Mouse (Mus musculus) neural tube, embryonic 13.5 days (tissue): ENCODE measurements around the gene Rufy3. TPM values are rescaled to one million over a fixed set of nuclear protein-coding genes. Genes with fewer than 3 reads are reported as not detected.

Source experiments
- ATAC-seq: fragments of 200-750 bp; cut with Nextera tagmentation; 2 replicates; pipeline ENCODE4 v1.8.0; 2017; ENCODE audit warnings: low read depth, mild to moderate bottlenecking, moderate TSS enrichment, moderate library complexity
- H3K27ac ChIP-seq: fragments of 300-500 bp; sonication (generic); replicated peaks from 2 replicates; pipeline ENCODE4 v1.5.1; 2015; ENCODE audit warnings: moderate library complexity, mild to moderate bottlenecking, inconsistent platforms
- H3K27me3 ChIP-seq: fragments of 300-500 bp; sonication (generic); 2 replicates; pipeline ENCODE4 v1.6.1; 2015; ENCODE audit warnings: mild to moderate bottlenecking, inconsistent platforms
- H3K36me3 ChIP-seq: fragments of 300-500 bp; sonication (generic); 2 replicates; pipeline ENCODE4 v1.6.1; 2015; ENCODE audit warnings: mild to moderate bottlenecking, inconsistent platforms
- H3K4me1 ChIP-seq: fragments of 300-500 bp; sonication (generic); replicated peaks from 2 replicates; pipeline ENCODE4 v1.6.1; 2015; ENCODE audit warnings: inconsistent platforms
- H3K4me2 ChIP-seq: fragments of 300-500 bp; sonication (generic); 2 replicates; pipeline ENCODE4 v1.6.1; 2015; ENCODE audit warnings: inconsistent platforms, mild to moderate bottlenecking, moderate library complexity
- H3K4me3 ChIP-seq: fragments of 300-500 bp; sonication (generic); 2 replicates; pipeline ENCODE4 v1.5.1; 2015; ENCODE audit warnings: mild to moderate bottlenecking, inconsistent platforms
- H3K9ac ChIP-seq: fragments of 300-500 bp; sonication (generic); 2 replicates; pipeline ENCODE4 v1.6.1; 2015; ENCODE audit warnings: moderate library complexity, mild to moderate bottlenecking, inconsistent platforms
- H3K9me3 ChIP-seq: fragments of 300-500 bp; sonication (generic); 2 replicates; pipeline ENCODE4 v1.6.1; 2016; ENCODE audit warnings: inconsistent platforms
- WGBS: fragments of 180-500 bp; shearing (Covaris S2); methylation state at CpG from one replicate; pipeline ENCODE4 v1.1.7; 2015; 5-methylcytosine and 5-hydroxymethylcytosine counted together
- polyA plus RNA-seq: library from polyadenylated mRNA; unstranded; fragments of >200 nt; fragmentation: Nextera tagmentation; extraction: Ambion mirVana; gene quantifications from 2 replicates; pipeline ENCODE4 v1.2.1, GENCODE M21; 2015

The Rufy3 gene
- polyA plus RNA-seq, 1 experiment from 2014 or later: 291 TPM

GRCm38 (mm10) chr5:88679341-88679740, 114.5 kb downstream of the Rufy3 start:
- no peaks in the 10 kb centered on the region for H3K9me3 ChIP-seq
- peaks cover 18% of the 10 kb centered on the region for H3K4me1 ChIP-seq
- H3K27me3 ChIP-seq: no peaks in the 10 kb centered on the region
- H3K36me3 ChIP-seq: no peaks in the 10 kb centered on the region
- ATAC-seq: no peak
- H3K27ac ChIP-seq: no peak overlapping the region
- H3K9ac ChIP-seq: no peak overlapping the region
- WGBS: 4% methylated on average over 6 of the region's 6 CpGs
- H3K4me2 ChIP-seq: no peak overlapping the region
- no peak overlapping the region for H3K4me3 ChIP-seq

GRCm38 (mm10) chr5:88680567-88680966, 115.7 kb downstream of the Rufy3 start:
- no peaks in the 10 kb centered on the region for H3K27me3 ChIP-seq
- no peak overlapping the region for H3K4me2 ChIP-seq
- H3K9ac ChIP-seq: no peak overlapping the region
- no peaks in the 10 kb centered on the region for H3K9me3 ChIP-seq
- no peak overlapping the region for H3K27ac ChIP-seq
- H3K36me3 ChIP-seq: no peaks in the 10 kb centered on the region
- no peak overlapping the region for H3K4me3 ChIP-seq
- ATAC-seq: no peak
- 89% methylated on average over 6 of the region's 6 CpGs for WGBS
- H3K4me1 ChIP-seq: peaks cover 11% of the 10 kb centered on the region

DNA sequence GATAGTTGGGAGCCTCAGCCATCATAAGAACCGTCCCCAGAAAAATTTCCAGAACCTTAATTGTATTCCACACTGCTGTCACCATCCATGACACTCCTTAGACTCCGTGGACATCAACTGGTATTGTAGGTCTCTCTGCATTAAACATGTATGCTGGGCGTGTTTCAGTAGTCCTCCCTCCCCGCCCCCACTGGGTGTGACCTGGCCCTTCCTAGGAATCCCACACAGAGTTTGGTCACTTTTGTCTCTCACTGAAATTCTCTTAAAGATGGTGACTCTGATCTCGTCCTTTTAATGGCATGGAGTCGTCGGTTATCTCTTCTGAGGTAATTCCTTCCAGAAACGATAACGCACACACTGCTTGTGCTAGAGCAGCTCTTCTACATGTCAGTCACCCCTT, 118.9 kb downstream of the Rufy3 start:
- H3K4me1 ChIP-seq: peaks cover 5% of the 10 kb centered on the region
- no peak overlapping the region for H3K4me3 ChIP-seq
- H3K9ac ChIP-seq: no peak overlapping the region
- H3K27me3 ChIP-seq: no peaks in the 10 kb centered on the region
- H3K4me2 ChIP-seq: no peak overlapping the region
- H3K9me3 ChIP-seq: no peaks in the 10 kb centered on the region
- 72% methylated on average over 9 of the region's 9 CpGs for WGBS
- no peak for ATAC-seq
- H3K27ac ChIP-seq: no peak overlapping the region
- H3K36me3 ChIP-seq: no peaks in the 10 kb centered on the region

DNA sequence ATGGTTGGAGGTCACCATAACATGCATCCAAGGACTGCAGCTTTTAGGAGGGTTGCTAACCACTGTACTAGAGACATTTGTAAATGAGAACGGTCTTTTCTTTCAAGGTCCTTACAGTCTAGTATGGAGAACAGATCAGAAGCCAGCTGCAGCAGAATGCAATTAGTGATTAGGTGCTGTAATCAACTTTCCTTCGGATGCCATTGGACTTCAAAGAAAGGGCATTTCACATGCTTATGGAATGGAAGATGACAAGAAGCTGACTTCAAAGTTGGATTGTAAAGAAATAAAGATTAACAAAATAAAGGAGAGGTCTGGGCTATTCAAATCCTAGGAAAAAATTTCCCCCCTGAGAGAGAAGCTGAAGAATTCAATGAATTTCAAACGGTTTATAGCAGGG, 119.4 kb downstream of the Rufy3 start:
- H3K27ac ChIP-seq: no peak overlapping the region
- H3K36me3 ChIP-seq: no peaks in the 10 kb centered on the region
- 8% methylated on average over 3 of the region's 3 CpGs for WGBS
- H3K9ac ChIP-seq: no peak overlapping the region
- no peak overlapping the region for H3K4me2 ChIP-seq
- no peaks in the 10 kb centered on the region for H3K9me3 ChIP-seq
- no peaks in the 10 kb centered on the region for H3K27me3 ChIP-seq
- H3K4me1 ChIP-seq: peaks cover 2% of the 10 kb centered on the region
- ATAC-seq: no peak
- H3K4me3 ChIP-seq: no peak overlapping the region

DNA sequence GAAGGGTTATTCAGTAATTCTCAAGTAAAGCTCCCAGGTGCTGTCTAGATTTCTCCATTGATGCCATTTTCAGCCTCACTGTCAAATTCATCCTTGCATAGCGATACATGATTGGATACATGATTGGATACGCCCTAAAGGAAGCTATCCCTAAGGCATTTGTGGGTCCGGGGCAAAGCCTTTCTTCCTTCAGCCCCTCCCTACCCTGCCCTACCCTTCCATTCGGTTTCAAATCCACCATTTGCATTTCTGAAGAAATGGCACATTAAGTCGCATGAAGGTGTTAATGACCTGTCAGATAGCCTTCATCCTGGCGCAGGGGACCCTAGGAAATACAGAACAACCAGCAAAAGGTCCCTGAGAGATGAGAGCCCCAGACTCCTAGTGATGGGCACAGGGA, 120.5 kb downstream of the Rufy3 start:
- H3K4me3 ChIP-seq: no peak overlapping the region
- no peak overlapping the region for H3K9ac ChIP-seq
- no peak for ATAC-seq
- H3K9me3 ChIP-seq: no peaks in the 10 kb centered on the region
- 9% methylated on average over 6 of the region's 6 CpGs for WGBS
- no peaks in the 10 kb centered on the region for H3K36me3 ChIP-seq
- no peak overlapping the region for H3K27ac ChIP-seq
- H3K4me2 ChIP-seq: no peak overlapping the region
- H3K4me1 ChIP-seq: no peaks in the 10 kb centered on the region
- no peaks in the 10 kb centered on the region for H3K27me3 ChIP-seq

GRCm38 (mm10) chr5:88685745-88686299, 121.0 kb downstream of the Rufy3 start:
- no peaks in the 10 kb centered on the region for H3K4me1 ChIP-seq
- no peaks in the 10 kb centered on the region for H3K9me3 ChIP-seq
- H3K4me2 ChIP-seq: no peak overlapping the region
- no peaks in the 10 kb centered on the region for H3K27me3 ChIP-seq
- no peak for ATAC-seq
- no peak overlapping the region for H3K4me3 ChIP-seq
- H3K27ac ChIP-seq: no peak overlapping the region
- no peaks in the 10 kb centered on the region for H3K36me3 ChIP-seq
- WGBS: 71% methylated on average over 6 of the region's 6 CpGs
- H3K9ac ChIP-seq: no peak overlapping the region

DNA sequence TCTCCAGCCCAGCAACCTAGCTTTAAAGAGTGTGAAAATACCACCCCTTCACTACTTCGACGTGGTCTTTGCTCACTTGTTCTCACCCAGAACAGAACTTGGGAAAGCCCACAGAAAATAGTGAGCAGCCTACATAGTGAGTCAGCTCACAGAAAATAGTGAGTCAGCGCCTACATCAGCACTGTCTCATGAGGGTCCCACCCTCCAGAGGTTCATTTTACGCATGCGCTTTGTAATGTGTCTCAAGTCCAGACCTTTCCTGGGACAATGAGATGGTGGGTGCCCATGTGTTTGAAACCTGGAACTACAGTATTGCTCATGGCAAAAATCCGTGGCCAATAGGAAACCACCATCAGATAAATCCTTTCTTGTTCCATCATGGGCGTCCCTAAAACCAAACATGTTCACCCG, 123.2 kb downstream of the Rufy3 start:
- Histone ChIP-seq H3K9me3 (no peaks in the 10 kb centered on the region), H3K4me3 (no peak overlapping the region), H3K27ac (no peak overlapping the region), H3K36me3 (no peaks in the 10 kb centered on the region), H3K9ac (no peak overlapping the region), H3K4me1 (no peaks in the 10 kb centered on the region), H3K27me3 (no peaks in the 10 kb centered on the region), H3K4me2 (no peak overlapping the region)
- WGBS: 88% methylated on average over 8 of the region's 8 CpGs
- no peak for ATAC-seq

- no peaks in the 10 kb centered on the region for H3K27me3 ChIP-seq
- ATAC-seq: 0 out of 2 replicates have a peak, but pooled peaks have one; percentile 11
- WGBS: 83% methylated on average over 15 of the region's 15 CpGs
Observed at GRCm38 (mm10) chr5:88688583-88689187, 123.8 kb downstream of the Rufy3 start.

GRCm38 (mm10) chr5:88689279-88689938, 124.6 kb downstream of the Rufy3 start:
- Histone ChIP-seq H3K27ac (no peak overlapping the region), H3K4me2 (no peak overlapping the region), H3K4me3 (no peak overlapping the region), H3K9ac (no peak overlapping the region), H3K27me3 (no peaks in the 10 kb centered on the region), H3K4me1 (no peaks in the 10 kb centered on the region), H3K36me3 (no peaks in the 10 kb centered on the region), H3K9me3 (no peaks in the 10 kb centered on the region)
- 84% methylated on average over 3 of the region's 3 CpGs for WGBS
- 0 out of 2 replicates have a peak, but pooled peaks have one; percentile 27 for ATAC-seq

More at GRCm38 (mm10) chr5:88688583-88689187, 123.8 kb downstream of the Rufy3 start:
- Histone ChIP-seq H3K9me3 (no peaks in the 10 kb centered on the region), H3K27ac (no peak overlapping the region), H3K9ac (no peak overlapping the region), H3K4me2 (no peak overlapping the region), H3K36me3 (no peaks in the 10 kb centered on the region), H3K4me1 (no peaks in the 10 kb centered on the region), H3K4me3 (no peak overlapping the region)

GRCm38 (mm10) chr5:88690681-88691505, 126.1 kb downstream of the Rufy3 start:
- WGBS: 77% methylated on average over 10 of the region's 10 CpGs

GRCm38 (mm10) chr5:88691506-88692095, 126.8 kb downstream of the Rufy3 start:
- no peaks in the 10 kb centered on the region for H3K27me3 ChIP-seq
- H3K36me3 ChIP-seq: no peaks in the 10 kb centered on the region
- H3K9ac ChIP-seq: no peak overlapping the region
- H3K27ac ChIP-seq: no peak overlapping the region
- no peak overlapping the region for H3K4me3 ChIP-seq
- 79% methylated on average over 6 of the region's 6 CpGs for WGBS
- H3K4me2 ChIP-seq: no peak overlapping the region
- ATAC-seq: no peak
- no peaks in the 10 kb centered on the region for H3K9me3 ChIP-seq
- H3K4me1 ChIP-seq: no peaks in the 10 kb centered on the region

More at GRCm38 (mm10) chr5:88690681-88691505, 126.1 kb downstream of the Rufy3 start:
- ATAC-seq: no peak
- no peaks in the 10 kb centered on the region for H3K4me1 ChIP-seq
- H3K27me3 ChIP-seq: no peaks in the 10 kb centered on the region
- no peak overlapping the region for H3K9ac ChIP-seq
- no peak overlapping the region for H3K4me2 ChIP-seq
- no peaks in the 10 kb centered on the region for H3K36me3 ChIP-seq
- no peaks in the 10 kb centered on the region for H3K9me3 ChIP-seq
- H3K4me3 ChIP-seq: no peak overlapping the region
- no peak overlapping the region for H3K27ac ChIP-seq

- no peaks in the 10 kb centered on the region for H3K4me1 ChIP-seq
- H3K27ac ChIP-seq: no peak overlapping the region
- H3K9ac ChIP-seq: no peak overlapping the region
- H3K27me3 ChIP-seq: no peaks in the 10 kb centered on the region
- WGBS: 94% methylated on average over 4 of the region's 4 CpGs
- no peak overlapping the region for H3K4me2 ChIP-seq
- no peak overlapping the region for H3K4me3 ChIP-seq
- no peaks in the 10 kb centered on the region for H3K36me3 ChIP-seq
- no peaks in the 10 kb centered on the region for H3K9me3 ChIP-seq
- no peak for ATAC-seq
Observed at GRCm38 (mm10) chr5:88692586-88692985, 127.7 kb downstream of the Rufy3 start.
